Mouse (Mus musculus): ENCODE results near the gene Asna1.

The Asna1 gene

GRCm38 (mm10) chr8:84973079-84973478 is 52.0 kb downstream of the Asna1 start:
- no peak for DNase-seq

- no peak for DNase-seq
These were observed 54.2 kb downstream of the Asna1 start for GRCm38 (mm10) chr8:84970913-84971312.

- DNase-seq, result no peak
These were observed 54.8 kb downstream of the Asna1 start for GRCm38 (mm10) chr8:84970135-84970790.

- peak; percentile 71 for DNase-seq
These were observed 55.6 kb downstream of the Asna1 start, which contains the start of the genes Gm49661, Prdx2 and Rnaseh2a for GRCm38 (mm10) chr8:84969241-84970134. Gene Gm49661, minus strand, starts transcription at chr8:84969433. Gene Prdx2, plus strand, starts transcription at chr8:84969587. Gene Rnaseh2a, minus strand, starts transcription at chr8:84969767.

GRCm38 (mm10) chr8:84968650-84969049 is 56.4 kb downstream of the Asna1 start:
- DNase-seq, result no peak
